Mouse (Mus musculus): ENCODE measurements around the gene Gm17577.
"Not testable (repeated sequence)": the region's sequence is repeated elsewhere in the genome, so short reads cannot be mapped to it uniquely, and the experiment has no call there.

The Gm17577 gene

DNA sequence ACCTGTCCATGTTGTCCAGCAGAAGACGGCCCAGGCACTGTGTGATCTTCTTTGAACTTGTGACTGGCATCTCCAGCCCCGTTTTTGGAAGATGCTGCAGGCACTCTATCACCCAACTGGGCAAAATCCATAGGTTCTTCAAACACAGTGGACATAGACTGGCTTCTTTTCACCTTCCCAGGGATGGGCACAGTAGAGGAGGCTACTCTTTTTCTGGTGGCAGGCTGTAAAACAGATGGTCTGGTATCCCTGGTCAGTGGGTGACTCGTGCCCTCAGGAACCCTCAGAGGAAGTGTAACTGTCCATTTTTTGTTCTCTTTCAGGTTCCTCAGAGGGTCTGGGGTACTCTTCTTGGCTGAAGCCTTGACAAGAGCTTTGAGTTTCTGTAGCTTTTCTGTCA is at the start of gene Gm17577:
Gene Gm17577, minus strand, starts transcription at position 101 of the 400 bp plus-strand sequence.
- DNase-seq (ENCODE audit: low spot score): not testable (repeated sequence)

DNA sequence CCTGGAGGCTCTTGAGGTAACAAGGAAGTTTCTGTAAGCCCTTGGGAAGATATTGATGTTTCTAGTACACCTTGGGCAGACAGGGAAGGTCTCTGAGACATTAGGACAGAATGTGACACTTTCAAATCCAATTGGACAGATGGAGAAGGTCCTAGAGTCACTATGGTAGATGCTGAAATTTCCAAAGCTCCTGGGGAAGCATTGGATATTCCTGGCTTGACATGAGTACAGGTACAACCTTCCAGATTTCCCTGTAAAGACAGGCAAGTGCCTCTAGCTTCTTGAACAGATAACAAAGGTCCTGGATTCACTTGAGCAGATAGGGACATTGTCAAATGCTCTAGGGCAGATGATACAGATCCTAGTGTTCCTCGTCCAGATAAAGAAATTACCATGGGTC is 24.3 kb downstream of the Gm17577 start, which contains the start of gene Srsx:
Gene Srsx, minus strand, starts transcription at position 101 of the 400 bp plus-strand sequence.
- DNase-seq (ENCODE audit: low spot score): not testable (repeated sequence)
